Mouse (Mus musculus): Measurements from ENCODE around the gene Sdhaf1.

DNA sequence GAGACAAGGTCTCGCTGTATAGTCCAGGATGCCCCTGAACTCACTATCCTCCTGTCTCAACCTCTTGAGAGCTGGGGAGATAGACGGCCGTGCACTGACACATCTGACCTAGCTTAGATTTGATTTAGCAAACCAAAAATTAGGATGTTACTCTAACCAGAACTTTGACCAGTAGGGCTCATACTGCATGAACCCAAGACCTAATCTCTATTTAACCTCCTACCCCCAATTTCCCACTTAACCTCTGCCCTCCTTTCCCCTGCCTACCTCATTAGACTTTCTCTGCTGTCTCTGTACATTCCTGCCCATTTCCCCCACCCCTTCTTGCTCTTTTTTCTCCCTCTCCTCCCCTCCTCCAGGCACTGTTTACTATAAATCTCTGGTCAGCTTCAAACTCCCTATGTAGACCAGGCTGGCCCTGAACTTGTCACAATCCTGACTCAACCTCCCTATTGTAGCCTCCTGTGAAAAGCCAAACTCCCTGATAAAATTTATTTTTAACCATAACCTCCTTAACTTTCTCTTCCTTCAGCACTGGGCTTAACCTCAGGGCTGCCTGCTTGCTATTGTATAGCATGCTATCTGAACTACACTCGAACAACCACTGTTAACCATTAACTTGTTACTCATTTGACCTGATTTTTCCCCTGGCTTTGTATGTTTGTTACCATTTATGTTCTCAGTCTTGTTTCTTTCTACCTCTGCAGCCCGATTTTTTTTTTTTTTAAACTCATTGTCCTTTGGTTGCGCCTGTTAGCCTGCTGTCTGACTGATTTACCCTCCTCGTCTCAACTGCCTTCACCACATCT lies 34.9 kb upstream of the Sdhaf1 start:
- TF ChIP-seq CTCF (IDR thresholded peaks at IDR 0.05; ENCODE audit: borderline replicate concordance, extremely low read depth, insufficient read depth, insufficient read length) (no peak), POLR2A (IDR thresholded peaks at IDR 0.05; ENCODE audit: borderline replicate concordance, extremely low read depth, insufficient read depth, insufficient read length, poor library complexity, severe bottlenecking) (no peak)

All from brain, embryonic 14.5 days (tissue).